Mouse (Mus musculus) naive thymus-derived CD4-positive, alpha-beta T cell, adult 2 months (primary cell): ENCODE data around the gene Olfr866.

Experiments used
- DNase-seq: peaks from one replicate; pipeline ENCODE4 v3.0.0-alpha.2; 2011; ENCODE audit warnings: low read depth

Gene Olfr866

GRCm38 (mm10) chr9:20027935-20028334 is at the start of gene Olfr866:
TSS of gene Olfr866 (minus strand) at chr9:20028035.
- no peak for DNase-seq

DNA sequence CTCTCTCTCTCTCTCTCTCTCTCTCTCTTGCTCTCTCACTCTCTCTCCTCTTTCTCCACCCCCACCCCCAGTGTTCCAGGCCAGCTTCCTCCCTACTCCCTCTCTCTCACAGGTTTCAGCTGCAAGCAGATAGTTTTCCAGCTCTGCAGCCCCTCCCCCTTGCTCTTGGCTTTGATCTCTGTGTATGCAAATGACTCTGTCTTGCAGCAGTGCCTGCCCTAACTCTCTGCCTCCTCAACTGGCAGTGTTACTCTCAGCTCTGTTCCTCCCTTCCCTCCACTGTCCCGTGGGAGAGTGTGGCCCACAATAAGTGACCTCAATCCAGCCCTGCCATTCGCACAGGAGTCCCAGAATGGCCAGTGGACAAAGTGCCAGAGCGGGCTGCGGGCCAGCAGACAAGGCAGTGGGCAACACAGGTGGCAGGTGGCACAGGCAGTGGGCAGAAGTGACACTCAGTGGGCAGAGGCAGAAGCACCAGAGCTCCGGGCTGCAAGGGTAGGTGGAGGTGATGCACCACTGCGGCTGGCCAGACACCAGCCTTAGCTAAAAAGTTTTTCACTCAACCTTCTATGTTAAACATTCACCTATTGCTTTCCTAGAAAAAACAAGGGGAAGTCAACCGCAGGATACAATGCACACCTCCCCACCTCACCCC is 45.8 kb upstream of the Olfr866 start:
- no peak for DNase-seq

- DNase-seq = no peak
Measured at GRCm38 (mm10) chr9:20071291-20071690, 43.5 kb upstream of the Olfr866 start.

GRCm38 (mm10) chr9:20070236-20070635 is 42.4 kb upstream of the Olfr866 start:
- DNase-seq = no peak

DNA sequence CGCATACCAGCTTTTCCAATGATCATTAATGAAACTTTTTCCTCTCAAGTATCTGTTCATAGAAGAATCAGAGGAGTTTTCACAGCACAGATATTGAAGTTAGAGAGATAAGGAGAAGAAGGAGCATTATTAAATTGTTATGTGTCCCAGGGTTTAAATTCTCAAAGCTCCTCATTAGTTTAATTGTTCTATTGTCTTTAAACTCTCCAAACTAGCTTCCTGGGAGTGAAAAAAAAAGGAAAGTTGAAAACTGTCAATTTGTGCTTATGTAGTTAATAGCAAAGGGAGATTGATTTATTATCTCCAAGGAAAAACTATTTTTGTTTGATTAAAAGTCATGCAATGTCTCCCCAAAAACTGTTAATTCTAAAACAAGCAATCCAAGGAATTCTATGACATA is 29.6 kb upstream of the Olfr866 start, which contains the start of gene Olfr867:
Olfr867 (minus strand) TSS at position 101 of the 400 bp plus-strand sequence.
- no peak for DNase-seq

- DNase-seq = no peak
Measured at GRCm38 (mm10) chr9:20047964-20048363, 20.1 kb upstream of the Olfr866 start.
